Mouse (Mus musculus): ENCODE measurements around the gene Slc26a10.
A peak's percentile ranks its signal among the peaks of the same experiment; 100 is the strongest.

Slc26a10 gene

DNA sequence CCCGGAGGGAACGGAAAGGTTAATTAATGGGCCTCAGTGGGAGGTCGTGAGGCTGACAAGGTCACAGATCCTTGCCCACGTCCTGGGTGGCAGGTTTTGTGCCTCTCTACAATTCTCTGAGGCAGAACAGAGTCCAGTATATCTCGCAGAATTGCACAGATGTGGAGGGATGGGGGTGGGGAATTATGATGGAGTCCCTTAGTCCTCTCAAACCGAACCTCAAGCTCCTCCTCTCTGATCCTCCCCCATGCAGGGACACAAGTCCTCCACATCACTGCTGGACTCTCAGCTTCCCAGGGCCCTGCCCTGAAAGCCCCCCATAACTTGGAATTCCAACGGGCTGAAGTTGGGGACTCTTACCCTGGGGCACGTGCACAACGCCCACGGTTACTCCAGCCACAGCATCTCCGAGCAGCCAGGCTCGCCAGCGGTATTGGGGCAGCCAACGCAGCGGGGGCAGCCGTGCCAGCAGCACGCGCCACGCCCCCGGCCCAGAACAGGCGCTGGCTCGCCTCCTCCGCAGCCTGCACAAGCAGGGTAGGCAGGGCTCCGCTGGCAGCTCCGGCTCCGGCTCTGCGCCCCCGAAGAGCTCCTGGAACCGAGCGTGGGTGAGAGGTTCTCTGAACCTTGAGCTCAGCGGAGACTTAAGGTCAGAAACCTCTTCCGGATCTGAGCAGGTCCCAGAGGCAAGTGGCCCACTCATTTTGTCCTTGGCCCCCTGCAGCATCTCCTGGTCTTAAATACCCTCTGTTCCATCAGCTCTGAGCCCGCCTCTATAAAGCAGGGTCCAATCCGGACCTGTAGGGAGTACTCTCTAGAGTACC, at the start of gene Slc26a10:
Gene Slc26a10, minus strand, starts transcription at position 775 of the 824 bp plus-strand sequence.
- peaks cover 46% of the 10 kb centered on the region for H3K27me3 ChIP-seq (ENCODE audit: insufficient read depth, low read length)
- peak within 1 kb of the TSS; percentile 67 for H3K4me3 ChIP-seq (replicated peaks; ENCODE audit: low read length)
- no peak for TF ChIP-seq POU5F1 (IDR thresholded peaks at IDR 0.05; ENCODE audit: borderline replicate concordance, low read length)
- TF ChIP-seq CTCF (conservative IDR thresholded peaks at IDR 0.05; ENCODE audit: low read length), result no peak
- no peak for TF ChIP-seq NANOG (IDR thresholded peaks at IDR 0.05; ENCODE audit: borderline replicate concordance, low read length)
- peaks cover 21% of the 10 kb centered on the region for H3K36me3 ChIP-seq (ENCODE audit: insufficient read depth, low read length)
- peaks cover 90% of the 10 kb centered on the region for H3K4me1 ChIP-seq (replicated peaks; ENCODE audit: low read depth, low read length)
- H3K9me3 ChIP-seq (ENCODE audit: low read length), result no peaks in the 10 kb centered on the region

DNA sequence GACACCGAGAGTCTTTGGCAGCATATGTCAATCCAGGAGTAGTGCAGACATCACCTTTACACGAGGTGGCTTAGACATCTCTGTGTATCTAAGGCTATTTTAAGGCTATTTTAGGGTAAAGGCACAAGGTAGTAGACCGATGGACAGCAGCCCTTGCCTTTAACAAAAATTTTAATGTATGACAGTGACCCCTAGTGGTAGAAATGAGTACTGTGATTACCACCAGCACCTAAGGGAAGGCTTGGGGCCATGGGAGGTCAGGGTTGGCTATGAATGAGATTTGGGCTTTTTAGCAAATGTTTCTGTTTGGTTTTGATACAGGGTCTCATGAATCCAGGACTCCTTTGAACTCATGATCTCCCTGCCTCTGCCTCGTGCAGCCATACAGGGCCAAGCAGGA, 48.5 kb upstream of the Slc26a10 start:
- H3K36me3 ChIP-seq (ENCODE audit: insufficient read depth, low read length), result peaks cover 62% of the 10 kb centered on the region
- TF ChIP-seq POU5F1 (IDR thresholded peaks at IDR 0.05; ENCODE audit: borderline replicate concordance, low read length), result no peak
- TF ChIP-seq CTCF (conservative IDR thresholded peaks at IDR 0.05; ENCODE audit: low read length), result peak; percentile 87
- H3K4me1 ChIP-seq (replicated peaks; ENCODE audit: low read depth, low read length), result peaks cover 86% of the 10 kb centered on the region
- no peaks in the 10 kb centered on the region for H3K9me3 ChIP-seq (ENCODE audit: low read length)
- H3K4me3 ChIP-seq (replicated peaks; ENCODE audit: low read length), result no peak overlapping the region
- no peaks in the 10 kb centered on the region for H3K27me3 ChIP-seq (ENCODE audit: insufficient read depth, low read length)

DNA sequence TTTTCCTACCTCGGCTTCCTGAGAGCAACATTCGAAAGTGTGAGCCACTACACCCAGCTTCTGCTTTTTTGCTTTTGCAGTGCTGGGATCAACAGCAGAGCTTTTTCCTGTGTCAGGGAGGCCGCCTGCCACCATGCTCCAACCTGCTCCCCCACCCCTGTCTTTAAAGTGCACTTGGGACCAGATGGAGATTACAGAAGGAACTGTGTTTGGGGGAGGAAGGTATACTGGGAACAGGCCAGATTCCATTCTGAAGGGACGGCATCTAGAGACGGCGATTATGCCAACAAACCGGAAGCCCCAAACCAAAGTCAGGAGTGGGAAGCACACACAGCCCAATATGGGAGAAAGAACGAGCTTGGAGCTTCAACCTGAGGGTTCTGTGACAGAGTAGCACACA, 46.7 kb upstream of the Slc26a10 start:
- Histone ChIP-seq H3K4me3 (replicated peaks; ENCODE audit: low read length) (no peak overlapping the region), H3K9me3 (ENCODE audit: low read length) (no peaks in the 10 kb centered on the region), H3K27me3 (ENCODE audit: insufficient read depth, low read length) (no peaks in the 10 kb centered on the region), H3K4me1 (replicated peaks; ENCODE audit: low read depth, low read length) (peaks cover 88% of the 10 kb centered on the region), H3K36me3 (ENCODE audit: insufficient read depth, low read length) (peaks cover 53% of the 10 kb centered on the region)
- TF ChIP-seq POU5F1 (IDR thresholded peaks at IDR 0.05; ENCODE audit: borderline replicate concordance, low read length), result no peak
- no peak for TF ChIP-seq CTCF (conservative IDR thresholded peaks at IDR 0.05; ENCODE audit: low read length)
- TF ChIP-seq NANOG (IDR thresholded peaks at IDR 0.05; ENCODE audit: borderline replicate concordance, low read length), result no peak

DNA sequence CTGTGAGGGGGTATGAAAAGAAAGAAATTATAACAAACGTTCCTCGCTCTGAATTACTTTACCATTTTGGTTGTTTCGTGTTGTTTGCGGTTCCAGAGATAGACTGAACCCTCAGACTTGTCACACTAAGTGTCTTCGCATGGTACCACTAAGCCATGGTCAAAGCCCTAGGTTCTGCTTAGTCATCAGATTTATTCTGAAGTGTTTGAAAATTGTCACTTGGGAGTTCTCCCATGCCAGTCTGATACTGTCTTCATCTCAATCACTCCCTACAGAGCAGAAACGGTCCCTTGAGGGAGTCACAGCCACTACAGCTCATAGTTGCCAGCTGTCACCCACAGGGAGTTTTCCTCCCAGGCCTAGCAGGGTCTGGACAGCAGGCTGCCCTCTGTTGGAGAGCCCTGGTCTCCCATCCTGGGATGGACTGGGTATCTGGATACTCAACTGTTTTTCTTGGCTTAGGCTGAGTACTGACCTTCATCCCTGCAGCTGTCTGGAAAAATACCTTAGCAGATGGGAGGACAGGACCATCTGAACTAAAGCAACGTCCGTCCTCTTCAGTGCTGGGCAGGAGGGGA, 46.0 kb upstream of the Slc26a10 start:
- Histone ChIP-seq H3K4me1 (replicated peaks; ENCODE audit: low read depth, low read length) (peaks cover 81% of the 10 kb centered on the region), H3K27me3 (ENCODE audit: insufficient read depth, low read length) (no peaks in the 10 kb centered on the region), H3K4me3 (replicated peaks; ENCODE audit: low read length) (no peak overlapping the region), H3K9me3 (ENCODE audit: low read length) (no peaks in the 10 kb centered on the region), H3K36me3 (ENCODE audit: insufficient read depth, low read length) (peaks cover 47% of the 10 kb centered on the region)
- no peak for TF ChIP-seq NANOG (IDR thresholded peaks at IDR 0.05; ENCODE audit: borderline replicate concordance, low read length)
- no peak for TF ChIP-seq CTCF (conservative IDR thresholded peaks at IDR 0.05; ENCODE audit: low read length)
- no peak for TF ChIP-seq POU5F1 (IDR thresholded peaks at IDR 0.05; ENCODE audit: borderline replicate concordance, low read length)

DNA sequence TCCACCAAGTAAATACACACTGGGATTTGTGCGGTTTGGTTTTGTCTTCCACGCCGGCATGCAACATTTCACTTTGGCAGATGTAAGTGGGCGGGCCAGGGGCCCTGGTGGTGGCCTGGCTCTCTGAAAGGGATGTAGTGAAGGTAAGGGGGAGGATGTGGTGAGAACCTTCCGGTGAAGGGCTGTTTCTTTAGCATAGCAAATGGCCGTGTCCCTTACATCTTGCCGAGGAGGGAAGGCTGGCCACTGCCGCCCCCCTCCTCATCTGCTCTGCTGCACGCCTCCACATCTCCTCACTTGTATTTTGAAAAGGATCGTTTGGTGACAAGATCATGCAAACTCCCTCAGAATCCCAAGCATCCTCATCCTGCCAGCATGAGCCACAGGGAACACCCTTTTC, 45.3 kb upstream of the Slc26a10 start:
- H3K4me1 ChIP-seq (replicated peaks; ENCODE audit: low read depth, low read length), result peaks cover 75% of the 10 kb centered on the region
- peaks cover 40% of the 10 kb centered on the region for H3K36me3 ChIP-seq (ENCODE audit: insufficient read depth, low read length)
- no peaks in the 10 kb centered on the region for H3K9me3 ChIP-seq (ENCODE audit: low read length)
- no peaks in the 10 kb centered on the region for H3K27me3 ChIP-seq (ENCODE audit: insufficient read depth, low read length)
- no peak for TF ChIP-seq CTCF (conservative IDR thresholded peaks at IDR 0.05; ENCODE audit: low read length)
- no peak for TF ChIP-seq NANOG (IDR thresholded peaks at IDR 0.05; ENCODE audit: borderline replicate concordance, low read length)
- no peak for TF ChIP-seq POU5F1 (IDR thresholded peaks at IDR 0.05; ENCODE audit: borderline replicate concordance, low read length)
- H3K4me3 ChIP-seq (replicated peaks; ENCODE audit: low read length), result no peak overlapping the region; the same call in 1 of the 2 replicates

DNA sequence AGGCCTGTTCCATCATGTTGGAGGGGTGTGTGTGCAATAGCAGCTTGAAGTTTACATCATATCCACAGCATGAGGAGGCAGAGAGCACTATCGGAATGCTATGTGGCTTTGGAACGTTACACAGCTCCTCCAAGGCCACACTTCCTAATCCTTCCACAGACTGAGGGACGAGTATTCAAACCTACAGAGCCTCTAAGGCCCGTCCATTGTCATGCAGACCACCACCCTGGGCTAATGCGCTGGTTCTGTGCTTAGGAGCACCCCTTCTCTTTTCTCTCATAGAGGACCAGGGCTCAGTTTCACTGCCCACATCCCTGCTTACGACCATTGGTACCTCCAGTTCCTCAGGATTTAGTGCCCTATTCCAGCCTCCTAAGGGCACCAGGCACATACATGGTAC, 44.8 kb upstream of the Slc26a10 start:
- Histone ChIP-seq H3K4me1 (replicated peaks; ENCODE audit: low read depth, low read length) (peaks cover 69% of the 10 kb centered on the region), H3K27me3 (ENCODE audit: insufficient read depth, low read length) (no peaks in the 10 kb centered on the region), H3K4me3 (replicated peaks; ENCODE audit: low read length) (no peak overlapping the region; the same call in 1 of the 2 replicates), H3K36me3 (ENCODE audit: insufficient read depth, low read length) (peaks cover 35% of the 10 kb centered on the region), H3K9me3 (ENCODE audit: low read length) (no peaks in the 10 kb centered on the region)
- peak; percentile 93 for TF ChIP-seq POU5F1 (IDR thresholded peaks at IDR 0.05; ENCODE audit: borderline replicate concordance, low read length)
- TF ChIP-seq NANOG (IDR thresholded peaks at IDR 0.05; ENCODE audit: borderline replicate concordance, low read length), result peak; percentile 19; the same call in 1 of the 2 replicates
- no peak for TF ChIP-seq CTCF (conservative IDR thresholded peaks at IDR 0.05; ENCODE audit: low read length)

DNA sequence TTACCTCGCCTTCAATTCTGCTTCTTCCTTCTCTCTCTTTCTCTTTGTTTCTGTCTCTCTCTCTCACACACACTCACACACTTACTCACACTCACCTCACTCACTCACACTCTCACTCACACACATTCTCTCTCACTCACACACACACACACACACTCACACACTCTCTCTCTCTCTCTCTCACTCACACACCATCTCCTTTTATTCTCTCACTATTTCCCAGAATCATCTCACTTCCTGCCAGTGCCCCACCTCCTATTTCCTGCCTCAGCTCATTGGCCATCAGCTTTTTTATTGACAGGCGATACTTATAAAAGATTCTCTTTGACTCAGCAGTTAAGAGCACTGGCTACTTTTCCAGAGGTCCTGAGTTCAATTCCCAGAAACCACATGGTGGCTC, 37.9 kb upstream of the Slc26a10 start:
- TF ChIP-seq NANOG (IDR thresholded peaks at IDR 0.05; ENCODE audit: borderline replicate concordance, low read length) (no peak), POU5F1 (IDR thresholded peaks at IDR 0.05; ENCODE audit: borderline replicate concordance, low read length) (no peak), CTCF (conservative IDR thresholded peaks at IDR 0.05; ENCODE audit: low read length) (no peak)

DNA sequence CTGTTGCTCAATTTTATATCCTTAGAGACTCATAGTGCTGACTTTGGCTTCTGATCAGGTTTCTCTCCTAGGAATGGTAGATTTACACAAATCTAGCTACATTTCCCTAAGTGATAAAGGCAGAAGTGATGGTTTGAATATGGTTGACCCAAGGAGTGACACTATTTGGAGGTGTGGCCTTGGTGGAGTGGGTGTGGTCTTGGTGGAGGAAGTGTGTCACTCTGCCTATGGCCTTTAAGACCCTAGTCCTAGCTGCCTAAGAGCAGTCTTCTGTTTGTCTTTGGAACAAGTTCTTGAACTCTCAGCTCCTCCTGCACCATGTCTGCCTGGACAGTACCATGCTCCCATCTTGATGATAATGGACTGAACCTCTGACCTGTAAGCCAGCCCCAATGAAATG, 36.7 kb upstream of the Slc26a10 start:
- no peaks in the 10 kb centered on the region for H3K9me3 ChIP-seq (ENCODE audit: low read length)
- TF ChIP-seq POU5F1 (IDR thresholded peaks at IDR 0.05; ENCODE audit: borderline replicate concordance, low read length), result no peak
- TF ChIP-seq CTCF (conservative IDR thresholded peaks at IDR 0.05; ENCODE audit: low read length), result no peak
- TF ChIP-seq NANOG (IDR thresholded peaks at IDR 0.05; ENCODE audit: borderline replicate concordance, low read length), result no peak
- H3K4me1 ChIP-seq (replicated peaks; ENCODE audit: low read depth, low read length), result peaks cover 59% of the 10 kb centered on the region
- no peaks in the 10 kb centered on the region for H3K27me3 ChIP-seq (ENCODE audit: insufficient read depth, low read length)
- no peak overlapping the region for H3K4me3 ChIP-seq (replicated peaks; ENCODE audit: low read length)
- H3K36me3 ChIP-seq (ENCODE audit: insufficient read depth, low read length), result no peaks in the 10 kb centered on the region

More for the DNA sequence above, 37.9 kb upstream of the Slc26a10 start:
- no peaks in the 10 kb centered on the region for H3K36me3 ChIP-seq (ENCODE audit: insufficient read depth, low read length)
- H3K9me3 ChIP-seq (ENCODE audit: low read length), result no peaks in the 10 kb centered on the region
- 0 out of 2 replicates have a peak overlapping the region, but pooled peaks have one; percentile 4 for H3K4me3 ChIP-seq (replicated peaks; ENCODE audit: low read length)
- peaks cover 60% of the 10 kb centered on the region for H3K4me1 ChIP-seq (replicated peaks; ENCODE audit: low read depth, low read length)
- H3K27me3 ChIP-seq (ENCODE audit: insufficient read depth, low read length), result no peaks in the 10 kb centered on the region
